Mouse (Mus musculus): ENCODE measurements around the gene Tead1.

DNA sequence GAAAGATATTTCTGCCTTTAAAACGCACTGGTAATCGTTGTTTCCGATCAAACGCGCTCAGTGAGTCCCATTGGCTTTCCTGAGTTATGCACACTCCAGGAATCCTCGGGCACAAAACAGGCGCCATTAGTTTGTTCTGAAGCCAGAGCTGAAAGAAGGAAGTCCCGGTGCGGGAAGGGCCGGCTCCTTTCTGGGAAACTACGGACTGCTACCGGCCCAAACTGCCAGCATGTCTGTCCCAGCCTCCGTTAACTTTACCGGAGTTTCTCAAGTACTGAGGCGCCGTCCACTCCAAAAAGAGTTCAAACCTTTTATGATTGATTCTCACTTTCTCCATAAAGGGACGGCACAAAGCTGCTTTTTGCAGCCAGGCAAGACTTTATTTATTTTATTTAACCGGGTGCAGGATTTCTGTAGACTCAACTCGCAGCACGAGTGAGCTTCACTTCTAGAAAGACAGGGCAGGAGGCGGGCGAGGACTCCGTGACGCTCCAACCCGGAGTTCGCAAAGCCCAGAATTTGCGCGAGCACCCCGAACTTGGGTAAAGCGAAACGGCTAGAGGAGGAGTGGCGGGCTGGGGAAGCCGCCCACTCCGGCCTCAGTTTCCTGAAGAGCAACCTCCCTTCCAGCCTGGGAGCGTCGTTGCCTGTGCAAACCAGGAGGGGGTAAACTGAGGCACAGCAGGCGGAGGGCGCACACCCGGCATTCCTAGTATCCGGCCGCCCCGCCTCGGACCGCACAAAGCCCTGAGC is 524 bp upstream of the Tead1 start:
- TF ChIP-seq CTCF (IDR thresholded peaks at IDR 0.05; ENCODE audit: low read depth, low read length): no peak
- TF ChIP-seq GATA1 (IDR thresholded peaks at IDR 0.05; ENCODE audit: borderline replicate concordance, low read length): no peak
- TF ChIP-seq GATA2 (IDR thresholded peaks at IDR 0.05; ENCODE audit: borderline replicate concordance, low read depth, low read length): no peak
- TF ChIP-seq POLR2AphosphoS5 (IDR thresholded peaks at IDR 0.05; ENCODE audit: insufficient replicate concordance, low read depth, low read length): no peak
